Mouse (Mus musculus) midbrain, embryonic 11.5 days (tissue): ENCODE results near the gene 4933402D24Rik. TPM values are rescaled to one million over a fixed set of nuclear protein-coding genes. Genes with fewer than 3 reads are reported as not detected.
A peak's percentile ranks its signal among the peaks of the same experiment; 100 is the strongest.

ENCODE experiments used
- ATAC-seq: fragments of 200-750 bp; cut with Nextera tagmentation; 2 replicates; pipeline ENCODE4 v1.8.0; 2017; ENCODE audit warnings: moderate TSS enrichment, moderate library complexity; ENCODE audit not compliant: low FRiP score
- DNase-seq: peaks from one replicate; pipeline ENCODE4 v3.0.0; 2015; ENCODE audit warnings: low spot score; ENCODE audit errors: missing footprints
- H3K27ac ChIP-seq: fragments of 300-500 bp; sonication (generic); 2 replicates; pipeline ENCODE4 v1.5.1; 2014; ENCODE audit warnings: low read depth, low read length
- H3K27me3 ChIP-seq: fragments of 300-500 bp; sonication (generic); 2 replicates; pipeline ENCODE4 v1.6.1; 2014; ENCODE audit warnings: mild to moderate bottlenecking, low read length, moderate library complexity, mixed read lengths; ENCODE audit not compliant: control insufficient read depth, insufficient read depth
- H3K36me3 ChIP-seq: fragments of 300-500 bp; sonication (generic); 2 replicates; pipeline ENCODE4 v1.6.1; 2014; ENCODE audit warnings: mild to moderate bottlenecking, low read length, moderate library complexity, mixed read lengths; ENCODE audit not compliant: control insufficient read depth, insufficient read depth
- H3K4me1 ChIP-seq: fragments of 300-500 bp; sonication (generic); 2 replicates; pipeline ENCODE4 v1.6.1; 2014; ENCODE audit warnings: low read length; ENCODE audit not compliant: control insufficient read depth, insufficient read depth
- H3K4me2 ChIP-seq: fragments of 300-500 bp; sonication (generic); 2 replicates; pipeline ENCODE4 v1.6.1; 2014; ENCODE audit warnings: mild to moderate bottlenecking, moderate library complexity
- H3K4me3 ChIP-seq: fragments of 300-500 bp; sonication (generic); 2 replicates; pipeline ENCODE4 v1.5.1; 2014; ENCODE audit warnings: low read depth, low read length
- H3K9ac ChIP-seq: fragments of 300-500 bp; sonication (generic); 2 replicates; pipeline ENCODE4 v1.6.1; 2014; ENCODE audit warnings: low read length
- H3K9me3 ChIP-seq: fragments of 300-500 bp; sonication (generic); 2 replicates; pipeline ENCODE4 v1.6.1; 2016; ENCODE audit warnings: low read length; ENCODE audit not compliant: control insufficient read depth
- WGBS: fragments of 180-500 bp; shearing (Covaris S2); extraction: QIAGEN DNeasy Blood & Tissue Kit; methylation state at CpG from one replicate; pipeline ENCODE4 v1.1.7; 2014; 5-methylcytosine and 5-hydroxymethylcytosine counted together
- polyA plus RNA-seq: library from polyadenylated mRNA; unstranded; fragments of >200 nt; fragmentation: Nextera tagmentation; extraction: Ambion mirVana; gene quantifications from 2 replicates; pipeline ENCODE4 v1.2.1, GENCODE M21; 2014

Gene 4933402D24Rik
- polyA plus RNA-seq, 1 experiment from 2014 or later: 0.07 TPM

GRCm38 (mm10) chr1:63763881-63764386, 5.1 kb downstream of the 4933402D24Rik start:
- peak; percentile 71 for ATAC-seq
- DNase-seq: peak; percentile 93
- Histone ChIP-seq H3K36me3 (no peaks in the 10 kb centered on the region), H3K9ac (no peak overlapping the region), H3K9me3 (no peaks in the 10 kb centered on the region), H3K27ac (peak overlapping the region; percentile 55; the same call in 1 of the 2 replicates), H3K27me3 (no peaks in the 10 kb centered on the region), H3K4me2 (no peak overlapping the region), H3K4me3 (no peak overlapping the region), H3K4me1 (peaks cover 18% of the 10 kb centered on the region)
- 14% methylated on average over 7 of the region's 7 CpGs for WGBS

DNA sequence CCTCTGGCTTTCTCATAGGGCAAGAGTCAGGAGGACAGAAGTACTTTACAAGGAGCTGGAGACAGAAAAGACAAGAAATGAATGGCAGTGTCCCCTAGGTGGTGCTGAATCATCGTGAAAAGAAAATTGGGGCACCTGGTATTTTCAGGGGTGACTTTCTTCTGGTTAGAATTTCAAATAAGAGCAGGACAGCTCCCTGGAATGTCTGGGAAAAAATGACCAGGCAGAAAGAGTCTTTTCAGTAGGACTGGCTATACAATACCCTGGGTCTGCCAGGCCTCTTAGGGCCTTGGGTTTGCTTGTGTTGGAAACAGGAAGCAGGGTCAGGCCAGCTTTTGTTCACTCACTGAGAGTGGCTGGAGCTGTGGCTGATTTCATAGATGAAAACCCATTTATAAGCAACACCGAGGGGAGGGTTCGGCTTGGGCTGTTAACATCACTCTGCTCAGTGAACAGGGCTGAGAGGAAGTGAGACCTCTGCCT, 5.8 kb downstream of the 4933402D24Rik start:
- no peak overlapping the region for H3K9ac ChIP-seq
- no peaks in the 10 kb centered on the region for H3K9me3 ChIP-seq
- peaks cover 18% of the 10 kb centered on the region for H3K4me1 ChIP-seq
- 19% methylated on average over 3 of the region's 3 CpGs for WGBS
- H3K4me3 ChIP-seq: no peak overlapping the region
- H3K4me2 ChIP-seq: no peak overlapping the region
- DNase-seq: peak; percentile 96
- ATAC-seq: peak; percentile 89
- no peaks in the 10 kb centered on the region for H3K27me3 ChIP-seq
- no peaks in the 10 kb centered on the region for H3K36me3 ChIP-seq
- peak overlapping the region; percentile 55; the same call in 1 of the 2 replicates for H3K27ac ChIP-seq

GRCm38 (mm10) chr1:63756005-63756404, 13.1 kb downstream of the 4933402D24Rik start:
- Histone ChIP-seq H3K9ac (no peak overlapping the region), H3K27me3 (no peaks in the 10 kb centered on the region), H3K9me3 (no peaks in the 10 kb centered on the region), H3K4me1 (no peaks in the 10 kb centered on the region), H3K36me3 (peaks cover 5% of the 10 kb centered on the region; the same call in 1 of the 2 replicates), H3K27ac (no peak overlapping the region), H3K4me2 (no peak overlapping the region), H3K4me3 (no peak overlapping the region)
- 64% methylated on average over 2 of the region's 2 CpGs for WGBS
- no peak for DNase-seq
- no peak for ATAC-seq

- Histone ChIP-seq H3K4me3 (peak within 1 kb of the TSS; percentile 68), H3K4me1 (peaks cover 10% of the 10 kb centered on the region), H3K27me3 (no peaks in the 10 kb centered on the region), H3K9me3 (no peaks in the 10 kb centered on the region), H3K9ac (peak within 1 kb of the TSS; percentile 75), H3K27ac (no peak within 1 kb of the TSS), H3K4me2 (peak within 1 kb of the TSS; percentile 58), H3K36me3 (no peaks in the 10 kb centered on the region)
- DNase-seq: peak; percentile 99
- WGBS: under 1% methylated on average over 31 of the region's 31 CpGs
- ATAC-seq: peak; percentile 96
These were observed 38.8 kb downstream of the 4933402D24Rik start, which contains the start of the genes Mdh1b and Fastkd2 for GRCm38 (mm10) chr1:63730240-63730771. Mdh1b (minus strand) TSS chr1:63730318. Fastkd2 (plus strand) TSS chr1:63730614.

GRCm38 (mm10) chr1:63729796-63730195, 39.3 kb downstream of the 4933402D24Rik start:
- Histone ChIP-seq H3K9ac (no peak overlapping the region; the same call in 1 of the 2 replicates), H3K36me3 (no peaks in the 10 kb centered on the region), H3K4me3 (peak overlapping the region; percentile 68), H3K27ac (no peak overlapping the region), H3K4me1 (peaks cover 10% of the 10 kb centered on the region), H3K27me3 (no peaks in the 10 kb centered on the region), H3K9me3 (no peaks in the 10 kb centered on the region), H3K4me2 (peak overlapping the region; percentile 58)
- 39% methylated on average over 8 of the region's 8 CpGs for WGBS
- ATAC-seq (no peak; the same call in 1 of the 2 replicates), DNase-seq (no peak)

DNA sequence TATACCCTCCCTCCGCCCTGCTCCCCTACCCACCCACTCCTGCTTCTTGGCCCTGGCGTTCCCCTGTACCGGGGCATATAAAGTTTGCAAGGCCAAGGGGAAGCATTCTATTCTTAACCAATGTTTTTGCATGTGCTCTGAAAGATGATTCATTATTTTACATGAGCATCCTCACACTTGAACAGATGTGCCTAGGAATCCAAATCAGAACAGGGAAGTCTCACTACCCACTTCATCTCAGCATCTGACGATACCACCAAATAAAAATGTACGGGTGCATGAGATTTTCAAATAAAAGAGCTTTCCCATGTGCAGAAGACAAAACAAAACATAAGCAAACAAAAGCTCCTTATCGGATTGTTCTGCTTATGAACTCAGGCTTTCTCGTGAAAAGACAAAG, 48.9 kb downstream of the 4933402D24Rik start:
- no peak for DNase-seq
- no peak overlapping the region for H3K4me3 ChIP-seq
- no peaks in the 10 kb centered on the region for H3K27me3 ChIP-seq
- H3K4me1 ChIP-seq: no peaks in the 10 kb centered on the region
- ATAC-seq: no peak
- H3K9ac ChIP-seq: no peak overlapping the region
- 83% methylated on average over 7 of the region's 7 CpGs for WGBS
- H3K4me2 ChIP-seq: no peak overlapping the region
- H3K36me3 ChIP-seq: no peaks in the 10 kb centered on the region
- no peaks in the 10 kb centered on the region for H3K9me3 ChIP-seq
- no peak overlapping the region for H3K27ac ChIP-seq

GRCm38 (mm10) chr1:63708876-63709275, 60.2 kb downstream of the 4933402D24Rik start:
- H3K36me3 ChIP-seq: no peaks in the 10 kb centered on the region
- H3K9me3 ChIP-seq: no peaks in the 10 kb centered on the region
- ATAC-seq: no peak
- no peaks in the 10 kb centered on the region for H3K27me3 ChIP-seq
- H3K27ac ChIP-seq: no peak overlapping the region
- H3K4me3 ChIP-seq: no peak overlapping the region
- no peak overlapping the region for H3K9ac ChIP-seq
- 72% methylated on average over 3 of the region's 3 CpGs for WGBS
- DNase-seq: no peak
- no peak overlapping the region for H3K4me2 ChIP-seq
- no peaks in the 10 kb centered on the region for H3K4me1 ChIP-seq

DNA sequence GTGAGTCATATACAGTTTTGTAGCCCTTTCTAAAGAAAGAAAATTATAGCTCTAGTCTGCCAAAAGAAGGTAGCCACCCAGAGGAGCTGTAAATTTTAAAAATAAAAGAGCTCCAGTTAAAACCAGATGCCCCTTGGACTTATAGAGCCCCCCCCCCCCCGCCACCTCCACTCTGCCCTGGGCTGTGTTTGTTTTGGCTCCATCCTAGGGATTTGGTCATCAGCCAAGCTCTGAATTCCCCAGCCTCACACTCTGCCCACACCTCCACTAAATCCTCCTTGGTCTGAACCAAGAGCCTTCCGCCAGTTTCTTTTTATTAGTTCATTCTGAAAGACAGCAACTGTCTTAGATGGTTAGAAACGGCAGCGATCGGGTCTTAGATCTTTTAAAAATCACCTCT, 63.3 kb downstream of the 4933402D24Rik start:
- WGBS: 80% methylated on average over 5 of the region's 5 CpGs
- H3K9ac ChIP-seq: no peak overlapping the region
- no peak overlapping the region for H3K4me3 ChIP-seq
- no peak for ATAC-seq
- H3K36me3 ChIP-seq: no peaks in the 10 kb centered on the region
- H3K4me1 ChIP-seq: no peaks in the 10 kb centered on the region
- no peaks in the 10 kb centered on the region for H3K27me3 ChIP-seq
- H3K4me2 ChIP-seq: no peak overlapping the region
- H3K27ac ChIP-seq: no peak overlapping the region
- DNase-seq: no peak
- H3K9me3 ChIP-seq: no peaks in the 10 kb centered on the region
